Mouse (Mus musculus) intestine, postnatal 0 days (tissue): Measurements from ENCODE around the gene Elf3. TPM values are rescaled to one million over a fixed set of nuclear protein-coding genes. Genes with fewer than 3 reads are reported as not detected.

Source experiments
- ATAC-seq: fragments of 200-750 bp; cut with Nextera tagmentation; 2 replicates; pipeline ENCODE4 v1.8.0; 2017; ENCODE audit warnings: mild to moderate bottlenecking, moderate TSS enrichment, moderate library complexity
- H3K27ac ChIP-seq: fragments of 300-500 bp; sonication (generic); 2 replicates; pipeline ENCODE4 v1.5.1; 2014; ENCODE audit warnings: mild to moderate bottlenecking, low read depth, low read length, moderate library complexity
- H3K27me3 ChIP-seq: fragments of 300-500 bp; sonication (generic); replicated peaks from 2 replicates; pipeline ENCODE4 v1.6.1; 2014; ENCODE audit warnings: low read length, mixed read lengths; ENCODE audit not compliant: control insufficient read depth, insufficient read depth
- H3K36me3 ChIP-seq: fragments of 300-500 bp; sonication (generic); 2 replicates; pipeline ENCODE4 v1.6.1; 2014; ENCODE audit warnings: mild to moderate bottlenecking, moderate library complexity; ENCODE audit not compliant: control insufficient read depth, insufficient read depth
- H3K4me1 ChIP-seq: fragments of 300-500 bp; sonication (generic); replicated peaks from 2 replicates; pipeline ENCODE4 v1.6.1; 2014; ENCODE audit warnings: antibody characterized with exemption, low read length, mixed read lengths; ENCODE audit not compliant: control insufficient read depth, insufficient read depth
- H3K4me2 ChIP-seq: fragments of 300-500 bp; sonication (generic); replicated peaks from 2 replicates; pipeline ENCODE4 v1.6.1; 2014; ENCODE audit warnings: low read depth, mild to moderate bottlenecking, moderate library complexity
- H3K4me3 ChIP-seq: fragments of 300-500 bp; sonication (generic); 2 replicates; pipeline ENCODE4 v1.5.1; 2014; ENCODE audit warnings: low read depth, low read length
- H3K9ac ChIP-seq: fragments of 300-500 bp; sonication (generic); 2 replicates; pipeline ENCODE4 v1.6.1; 2014; ENCODE audit warnings: mild to moderate bottlenecking, low read depth, low read length
- H3K9me3 ChIP-seq: fragments of 300-500 bp; sonication (generic); 2 replicates; pipeline ENCODE4 v1.6.1; 2016; ENCODE audit warnings: mixed run types; ENCODE audit not compliant: control insufficient read depth
- CTCF ChIP-seq: sonication (generic); IDR thresholded peaks from 2 replicates; pipeline ENCODE4 v1.5.1; 2016; ENCODE audit warnings: low read depth, mild to moderate bottlenecking, control low read depth, antibody characterized with exemption, moderate library complexity
- WGBS: fragments of 180-500 bp; shearing (Covaris S2); extraction: QIAGEN DNeasy Blood & Tissue Kit; methylation state at CpG from one replicate; pipeline ENCODE4 v1.1.7; 2014; 5-methylcytosine and 5-hydroxymethylcytosine counted together
- polyA plus RNA-seq: library from polyadenylated mRNA; unstranded; fragments of >200 nt; fragmentation: Nextera tagmentation; extraction: Ambion mirVana; gene quantifications from 2 replicates; pipeline ENCODE4 v1.2.1, GENCODE M21; 2015

Gene Elf3
- polyA plus RNA-seq: 159 and 164 TPM in 2 replicates

DNA sequence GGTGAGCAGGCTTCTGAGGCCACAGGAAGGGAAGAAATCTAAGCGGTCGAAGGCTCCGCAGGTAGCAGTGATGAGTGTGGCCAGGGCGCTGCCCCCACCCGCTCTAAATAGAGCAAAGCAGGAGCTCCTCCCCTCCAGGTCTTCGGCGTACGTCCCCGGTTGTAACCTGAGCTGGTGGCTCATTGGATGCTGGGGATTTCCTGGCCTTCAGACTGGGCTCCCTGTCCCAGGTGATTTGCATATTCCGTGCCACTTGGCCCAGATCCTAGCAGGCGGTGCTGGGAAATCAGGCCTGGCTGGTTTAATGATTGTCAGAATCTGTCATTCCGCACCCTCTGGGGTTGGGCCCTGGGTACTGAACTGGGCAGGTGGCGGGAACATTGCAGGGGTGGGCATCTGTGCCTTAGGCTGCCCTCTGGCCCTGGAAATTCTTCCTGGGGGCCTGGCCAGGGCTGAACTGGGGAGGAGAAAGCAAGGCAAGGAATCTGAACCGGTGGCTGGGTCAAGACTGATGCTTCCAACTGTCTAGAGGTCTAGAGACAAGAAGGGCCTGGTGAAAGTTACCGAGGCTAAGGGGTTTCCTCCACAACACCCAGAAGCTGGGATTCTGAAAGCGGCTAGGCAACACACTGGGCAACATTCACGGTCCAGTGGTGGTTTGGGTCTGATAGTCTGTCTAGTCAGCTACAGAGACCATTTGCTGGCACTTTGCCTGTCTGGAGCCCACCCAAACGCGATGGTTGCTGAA lies at the start of gene Elf3:
Elf3 (minus strand) TSS at position 189 of the 748 bp plus-strand sequence.
- 15% methylated on average over 19 of the region's 19 CpGs for whole genome bisulfite sequencing
- H3K4me3 ChIP-seq: peak within 1 kb of the TSS; percentile 58
- H3K9ac ChIP-seq: peak within 1 kb of the TSS; percentile 66
- peak within 1 kb of the TSS; percentile 91 for H3K27ac ChIP-seq
- peak; percentile 90 for ATAC-seq
- no peaks in the 10 kb centered on the region for H3K9me3 ChIP-seq
- no peaks in the 10 kb centered on the region for H3K27me3 ChIP-seq
- H3K4me1 ChIP-seq: no peaks in the 10 kb centered on the region
- H3K36me3 ChIP-seq: peaks cover 42% of the 10 kb centered on the region
- H3K4me2 ChIP-seq: peak within 1 kb of the TSS; percentile 76
- 0 out of 2 replicates have a peak, but pooled peaks have one; percentile 13 for TF ChIP-seq CTCF

DNA sequence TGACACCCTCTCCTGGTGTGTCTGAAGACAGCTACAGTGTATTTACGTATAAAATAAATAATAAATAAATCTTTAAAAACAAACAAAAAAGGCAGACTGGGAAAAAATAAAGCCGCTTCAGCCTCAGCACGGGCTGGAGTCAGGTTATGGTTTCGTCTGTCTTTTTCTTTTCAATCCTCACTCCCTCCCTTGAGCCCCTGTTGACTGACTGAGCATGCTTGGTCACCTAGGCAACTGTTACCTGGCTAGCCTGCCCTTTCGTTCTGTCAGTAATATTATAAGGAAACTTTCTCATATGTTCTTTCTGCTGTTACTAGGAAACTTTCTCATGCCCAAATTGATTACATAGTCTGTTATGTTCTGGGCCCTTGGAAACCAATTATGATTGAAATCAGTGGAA lies 32.5 kb upstream of the Elf3 start:
- no peaks in the 10 kb centered on the region for H3K9me3 ChIP-seq
- peaks cover 11% of the 10 kb centered on the region; the same call in 1 of the 2 replicates for H3K36me3 ChIP-seq
- ATAC-seq: no peak
- H3K9ac ChIP-seq: no peak overlapping the region
- WGBS: 81% methylated on average over 5 of the region's 5 CpGs
- H3K4me3 ChIP-seq: no peak overlapping the region
- no peaks in the 10 kb centered on the region for H3K27me3 ChIP-seq
- no peak overlapping the region for H3K4me2 ChIP-seq
- H3K4me1 ChIP-seq: no peaks in the 10 kb centered on the region
- TF ChIP-seq CTCF: no peak
- H3K27ac ChIP-seq: no peak overlapping the region

DNA sequence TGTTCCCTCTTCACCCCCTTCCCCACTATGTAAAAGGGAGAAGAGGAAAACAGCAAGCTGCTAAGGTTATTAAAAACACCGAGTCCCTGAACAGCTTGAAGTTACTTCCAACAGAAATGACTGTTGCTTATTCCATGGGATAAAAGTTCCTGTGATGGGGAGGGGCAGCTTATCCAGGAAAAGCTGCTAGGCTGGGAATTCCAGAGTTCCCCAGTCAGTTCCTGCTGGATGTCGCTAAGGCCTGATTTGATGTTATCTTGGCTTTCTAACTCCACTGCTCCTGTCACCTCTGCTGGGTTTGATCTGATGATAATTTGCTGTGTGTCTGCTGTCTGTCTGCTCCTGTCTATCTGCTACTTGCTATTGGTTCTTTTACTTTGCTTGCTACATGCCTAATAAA lies 27.9 kb upstream of the Elf3 start:
- ATAC-seq: no peak
- Histone ChIP-seq H3K4me3 (no peak overlapping the region), H3K4me2 (no peak overlapping the region), H3K27me3 (no peaks in the 10 kb centered on the region), H3K27ac (no peak overlapping the region), H3K9ac (no peak overlapping the region), H3K4me1 (no peaks in the 10 kb centered on the region), H3K9me3 (no peaks in the 10 kb centered on the region), H3K36me3 (no peaks in the 10 kb centered on the region)
- TF ChIP-seq CTCF: no peak
- WGBS: 57% methylated on average over 2 of the region's 2 CpGs

DNA sequence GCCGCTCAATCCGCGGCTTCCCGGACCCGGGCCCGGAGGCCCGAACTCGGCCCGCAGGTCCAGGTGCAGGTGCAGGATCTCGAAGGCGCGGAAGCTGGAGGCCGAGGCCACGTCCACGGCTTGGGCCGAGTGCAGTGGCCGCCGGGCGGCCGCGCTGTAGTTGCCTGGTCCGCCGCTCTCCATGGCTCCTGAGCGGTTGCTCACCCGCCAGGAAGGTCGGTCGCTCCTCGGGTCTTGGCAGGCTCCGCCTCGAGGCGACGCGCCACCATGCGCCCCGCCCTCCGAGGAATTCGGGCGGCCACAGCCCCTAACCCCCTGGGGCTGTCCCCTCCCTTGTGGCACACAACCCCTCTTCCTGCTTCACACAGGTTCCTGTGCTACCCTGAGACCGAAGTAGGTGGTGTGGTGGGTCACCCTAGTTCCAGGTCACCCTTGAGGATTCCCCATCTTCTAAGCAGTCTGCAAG lies 25.5 kb upstream of the Elf3 start, which contains the start of gene Rnpep:
Rnpep (minus strand) TSS at position 259 of the 466 bp plus-strand sequence.
- 0 out of 2 replicates have a peak, but pooled peaks have one; percentile 24 for TF ChIP-seq CTCF
- WGBS: under 1% methylated on average over 39 of the region's 39 CpGs
- Histone ChIP-seq H3K9me3 (no peaks in the 10 kb centered on the region), H3K27ac (peak within 1 kb of the TSS; percentile 99), H3K27me3 (no peaks in the 10 kb centered on the region), H3K36me3 (peaks cover 7% of the 10 kb centered on the region; the same call in 1 of the 2 replicates), H3K4me2 (peak within 1 kb of the TSS; percentile 82), H3K4me3 (peak within 1 kb of the TSS; percentile 83), H3K9ac (peak within 1 kb of the TSS; percentile 96), H3K4me1 (no peaks in the 10 kb centered on the region)
- peak; percentile 58 for ATAC-seq

DNA sequence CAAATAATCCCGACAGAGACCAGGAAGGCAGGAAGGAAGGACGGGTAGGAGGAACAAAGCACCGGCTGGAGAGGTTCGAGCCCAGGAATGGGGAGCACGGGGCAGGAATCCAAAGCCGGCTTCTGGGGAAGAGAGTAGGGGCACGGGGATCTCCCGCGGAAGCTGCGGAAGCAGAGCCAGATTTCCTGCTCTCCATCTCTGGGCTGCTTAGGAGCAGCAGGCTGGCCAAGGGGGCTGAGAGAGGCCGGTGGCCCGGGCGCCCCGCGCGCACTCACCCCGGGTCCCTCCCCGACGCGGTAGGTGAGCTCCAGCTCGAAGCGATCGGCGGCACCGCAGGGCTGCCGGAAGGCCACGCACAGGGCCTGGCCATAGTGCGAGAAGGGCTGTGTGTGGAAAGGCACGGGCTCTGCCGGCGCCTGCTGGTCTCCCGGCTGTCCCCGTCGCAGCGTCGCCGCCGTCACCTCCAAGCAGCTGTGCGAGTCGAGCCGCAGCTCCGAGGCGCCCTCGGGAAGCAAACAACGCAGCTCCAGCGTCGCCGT lies 25.0 kb upstream of the Elf3 start:
- peak; percentile 52 for ATAC-seq
- H3K36me3 ChIP-seq: peaks cover 11% of the 10 kb centered on the region
- no peaks in the 10 kb centered on the region for H3K27me3 ChIP-seq
- peak overlapping the region; percentile 83 for H3K4me3 ChIP-seq
- 1% methylated on average over 43 of the region's 48 CpGs for WGBS
- no peak for TF ChIP-seq CTCF
- H3K4me1 ChIP-seq: no peaks in the 10 kb centered on the region
- no peaks in the 10 kb centered on the region for H3K9me3 ChIP-seq
- H3K9ac ChIP-seq: peak overlapping the region; percentile 96
- peak overlapping the region; percentile 99 for H3K27ac ChIP-seq
- peak overlapping the region; percentile 82 for H3K4me2 ChIP-seq

DNA sequence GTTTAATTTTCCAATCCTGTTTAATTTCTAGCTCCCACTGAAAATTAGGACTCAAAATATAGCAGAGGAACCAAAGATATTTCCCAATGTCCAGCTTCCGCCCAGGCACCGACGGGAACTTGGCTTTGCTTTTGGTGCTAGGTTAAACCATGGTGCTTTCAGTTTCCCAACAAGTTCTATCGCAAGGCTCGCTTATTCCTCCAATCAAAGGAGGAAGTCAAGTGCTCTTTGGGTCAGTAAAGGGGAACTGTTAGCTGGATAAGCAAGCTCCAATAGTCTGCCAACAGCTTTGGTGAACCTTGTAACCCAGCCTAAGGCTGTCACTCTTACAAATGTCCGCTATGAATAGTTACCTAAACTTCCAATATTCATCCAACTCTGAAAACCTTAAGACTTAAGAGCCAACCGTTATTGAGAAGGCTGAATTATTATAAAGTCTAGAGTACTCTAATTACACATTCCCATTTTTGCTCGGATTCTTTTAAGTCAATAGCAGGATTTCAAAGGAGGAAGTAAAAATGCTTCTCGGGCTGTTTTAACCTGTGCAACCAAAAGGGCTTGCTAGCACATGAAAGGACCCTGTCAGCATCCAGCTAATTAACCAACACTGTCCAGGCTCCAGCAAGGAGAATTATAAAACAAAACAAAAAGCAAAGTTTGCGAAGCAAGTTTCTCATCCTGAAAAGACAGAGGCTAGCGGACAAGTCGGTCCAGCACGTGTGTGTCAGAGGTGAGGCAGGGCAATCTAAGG lies 24.3 kb upstream of the Elf3 start:
- no peaks in the 10 kb centered on the region for H3K4me1 ChIP-seq
- peak overlapping the region; percentile 83 for H3K4me3 ChIP-seq
- peak overlapping the region; percentile 96 for H3K9ac ChIP-seq
- WGBS: 13% methylated on average over 13 of the region's 13 CpGs
- peak overlapping the region; percentile 99 for H3K27ac ChIP-seq
- H3K4me2 ChIP-seq: peak overlapping the region; percentile 82
- H3K36me3 ChIP-seq: peaks cover 18% of the 10 kb centered on the region
- H3K9me3 ChIP-seq: no peaks in the 10 kb centered on the region
- H3K27me3 ChIP-seq: no peaks in the 10 kb centered on the region
- no peak for TF ChIP-seq CTCF
- ATAC-seq: peak; percentile 74
